Mouse (Mus musculus) kidney, adult 18-20 months (tissue): ENCODE data around the gene Slc47a2.
A peak's percentile ranks its signal among the peaks of the same experiment; 100 is the strongest.

Source experiments
- DNase-seq: peaks from one replicate; pipeline ENCODE4 v3.0.0; 2021

Gene Slc47a2

GRCm38 (mm10) chr11:61276482-61276881 is 66.2 kb downstream of the Slc47a2 start:
- DNase-seq = no peak

GRCm38 (mm10) chr11:61275106-61275505 is 67.6 kb downstream of the Slc47a2 start:
- DNase-seq = no peak

GRCm38 (mm10) chr11:61274421-61274820 is 68.2 kb downstream of the Slc47a2 start:
- DNase-seq = no peak

- DNase-seq = no peak
Observed at GRCm38 (mm10) chr11:61273928-61274327, 68.7 kb downstream of the Slc47a2 start.

GRCm38 (mm10) chr11:61271612-61272011 is 71.0 kb downstream of the Slc47a2 start:
- no peak for DNase-seq

- no peak for DNase-seq
Observed at GRCm38 (mm10) chr11:61270406-61270805, 72.3 kb downstream of the Slc47a2 start.

GRCm38 (mm10) chr11:61268626-61269349 is 73.9 kb downstream of the Slc47a2 start:
- no peak for DNase-seq

GRCm38 (mm10) chr11:61266551-61267533 is 75.8 kb downstream of the Slc47a2 start, which contains the start of gene Aldh3a2:
Aldh3a2 (minus strand) TSS chr11:61267464.
- peak; percentile 97 for DNase-seq

GRCm38 (mm10) chr11:61263841-61264240 is 78.8 kb downstream of the Slc47a2 start:
- no peak for DNase-seq

GRCm38 (mm10) chr11:61262516-61262915 is 80.1 kb downstream of the Slc47a2 start:
- DNase-seq = no peak

- no peak for DNase-seq
Observed at GRCm38 (mm10) chr11:61259106-61259505, 83.6 kb downstream of the Slc47a2 start.

GRCm38 (mm10) chr11:61252807-61253206 is 89.9 kb downstream of the Slc47a2 start:
- DNase-seq = no peak

- DNase-seq = no peak
Observed at GRCm38 (mm10) chr11:61251741-61252140, 90.9 kb downstream of the Slc47a2 start.
